Mouse (Mus musculus): ENCODE results near the gene Prl2b1. TPM values are rescaled to one million over a fixed set of nuclear protein-coding genes. Genes with fewer than 3 reads are reported as not detected.

Gene Prl2b1
- polyA plus RNA-seq, 1 experiment from 2014 or later: not detected

Other genes starting within 250 kb of the Prl2b1 start
- gene Prl3d3, start 234.1 kb downstream of the Prl2b1 start, polyA plus RNA-seq (2014; fragmentation: Nextera tagmentation; extraction: Ambion mirVana): not detected in 2 replicates
- gene Prl3c1, start 194.2 kb downstream of the Prl2b1 start, polyA plus RNA-seq (2014; fragmentation: Nextera tagmentation; extraction: Ambion mirVana): not detected in 2 replicates
- 0.91 and 1.4 TPM in 2 replicates for gene Prl3b1, start 149.0 kb downstream of the Prl2b1 start, polyA plus RNA-seq (2014; fragmentation: Nextera tagmentation; extraction: Ambion mirVana)
- gene Prl3a1, start 131.4 kb downstream of the Prl2b1 start, polyA plus RNA-seq (2014; fragmentation: Nextera tagmentation; extraction: Ambion mirVana): not detected in 2 replicates
- gene Prl6a1, start 78.2 kb downstream of the Prl2b1 start, polyA plus RNA-seq (2014; fragmentation: Nextera tagmentation; extraction: Ambion mirVana): not detected in 2 replicates
- not detected in 2 replicates for gene Prl8a2, start 45.2 kb downstream of the Prl2b1 start, polyA plus RNA-seq (2014; fragmentation: Nextera tagmentation; extraction: Ambion mirVana)
- not detected in 2 replicates for gene Prl8a6, start 47.8 kb upstream of the Prl2b1 start, polyA plus RNA-seq (2014; fragmentation: Nextera tagmentation; extraction: Ambion mirVana)
- not detected in 2 replicates for gene Prl8a8, start 122.4 kb upstream of the Prl2b1 start, polyA plus RNA-seq (2014; fragmentation: Nextera tagmentation; extraction: Ambion mirVana)
- gene Prl8a9, start 173.8 kb upstream of the Prl2b1 start, polyA plus RNA-seq (2014; fragmentation: Nextera tagmentation; extraction: Ambion mirVana): not detected in 2 replicates
- gene Prl8a1, start 191.3 kb upstream of the Prl2b1 start, polyA plus RNA-seq (2014; fragmentation: Nextera tagmentation; extraction: Ambion mirVana): not detected in 2 replicates
- gene Prl7b1, start 219.7 kb upstream of the Prl2b1 start, polyA plus RNA-seq (2014; fragmentation: Nextera tagmentation; extraction: Ambion mirVana): not detected in 2 replicates